Mouse (Mus musculus): ENCODE measurements around the gene Emg1. TPM values are rescaled to one million over a fixed set of nuclear protein-coding genes. Genes with fewer than 3 reads are reported as not detected.

Emg1 gene
- 102 TPM for polyA plus RNA-seq (2014; fragmentation: Illumina TruSeq; extraction: RNeasy Lipid Tissue Mini Kit (QIAGEN cat#74804); ENCODE audit: insufficient read depth, low read depth, low replicate concordance)

GRCm38 (mm10) chr6:124711824-124712782 is at the start of gene Emg1, which contains the start of gene Phb2:
TSS of gene Emg1 (minus strand) at chr6:124712178.
TSS of gene Phb2 (plus strand) at chr6:124712336.

GRCm38 (mm10) chr6:124755831-124756595 is 44.0 kb upstream of the Emg1 start, which contains the start of the genes Gm45234 and Atn1:
TSS of gene Gm45234 (minus strand) at chr6:124756021.
TSS of gene Atn1 (minus strand) at chr6:124756524.

GRCm38 (mm10) chr6:124740888-124741761 is 29.1 kb upstream of the Emg1 start, which contains the start of gene Grcc10:
TSS of gene Grcc10 (minus strand) at chr6:124741374.

GRCm38 (mm10) chr6:124738511-124739023 is 26.6 kb upstream of the Emg1 start, which contains the start of gene Ptpn6:
TSS of gene Ptpn6 (minus strand) at chr6:124738714.

GRCm38 (mm10) chr6:124662477-124663423 is 49.2 kb downstream of the Emg1 start, which contains the start of gene Lpcat3:
TSS of gene Lpcat3 (plus strand) at chr6:124663027.

Other genes with a start within 250 kb of the Emg1 start
- 2.1 TPM for gene Clstn3, start 247.4 kb downstream of the Emg1 start, polyA plus RNA-seq (2014; fragmentation: Illumina TruSeq; extraction: RNeasy Lipid Tissue Mini Kit (QIAGEN cat#74804); ENCODE audit: insufficient read depth, low read depth, low replicate concordance)
- gene C1rl, start 219.1 kb downstream of the Emg1 start, polyA plus RNA-seq (2014; fragmentation: Illumina TruSeq; extraction: RNeasy Lipid Tissue Mini Kit (QIAGEN cat#74804); ENCODE audit: insufficient read depth, low read depth, low replicate concordance) = 3.7 TPM
- 40.1 TPM for gene C1ra, start 199.8 kb downstream of the Emg1 start, polyA plus RNA-seq (2014; fragmentation: Illumina TruSeq; extraction: RNeasy Lipid Tissue Mini Kit (QIAGEN cat#74804); ENCODE audit: insufficient read depth, low read depth, low replicate concordance)
- 74.9 TPM for gene C1s1, start 169.8 kb downstream of the Emg1 start, polyA plus RNA-seq (2014; fragmentation: Illumina TruSeq; extraction: RNeasy Lipid Tissue Mini Kit (QIAGEN cat#74804); ENCODE audit: insufficient read depth, low read depth, low replicate concordance)
- not detected for gene C1rb, start 141.9 kb downstream of the Emg1 start, polyA plus RNA-seq (2014; fragmentation: Illumina TruSeq; extraction: RNeasy Lipid Tissue Mini Kit (QIAGEN cat#74804); ENCODE audit: insufficient read depth, low read depth, low replicate concordance)
- gene C1s2, start 76.1 kb downstream of the Emg1 start, polyA plus RNA-seq (2014; fragmentation: Illumina TruSeq; extraction: RNeasy Lipid Tissue Mini Kit (QIAGEN cat#74804); ENCODE audit: insufficient read depth, low read depth, low replicate concordance) = not detected
- 29.1 TPM for gene Lpcat3, start 49.2 kb downstream of the Emg1 start, polyA plus RNA-seq (2014; fragmentation: Illumina TruSeq; extraction: RNeasy Lipid Tissue Mini Kit (QIAGEN cat#74804); ENCODE audit: insufficient read depth, low read depth, low replicate concordance)
- gene Phb2, start 158 bp upstream of the Emg1 start, polyA plus RNA-seq (2014; fragmentation: Illumina TruSeq; extraction: RNeasy Lipid Tissue Mini Kit (QIAGEN cat#74804); ENCODE audit: insufficient read depth, low read depth, low replicate concordance) = 92.0 TPM
- 42.2 TPM for gene Ptpn6, start 26.5 kb upstream of the Emg1 start, polyA plus RNA-seq (2014; fragmentation: Illumina TruSeq; extraction: RNeasy Lipid Tissue Mini Kit (QIAGEN cat#74804); ENCODE audit: insufficient read depth, low read depth, low replicate concordance)
- 242 TPM for gene Grcc10, start 29.2 kb upstream of the Emg1 start, polyA plus RNA-seq (2014; fragmentation: Illumina TruSeq; extraction: RNeasy Lipid Tissue Mini Kit (QIAGEN cat#74804); ENCODE audit: insufficient read depth, low read depth, low replicate concordance)
- gene Gm45234, start 43.8 kb upstream of the Emg1 start, polyA plus RNA-seq (2014; fragmentation: Illumina TruSeq; extraction: RNeasy Lipid Tissue Mini Kit (QIAGEN cat#74804); ENCODE audit: insufficient read depth, low read depth, low replicate concordance) = not detected
- 13.2 TPM for gene Atn1, start 44.3 kb upstream of the Emg1 start, polyA plus RNA-seq (2014; fragmentation: Illumina TruSeq; extraction: RNeasy Lipid Tissue Mini Kit (QIAGEN cat#74804); ENCODE audit: insufficient read depth, low read depth, low replicate concordance)
- gene Eno2, start 57.5 kb upstream of the Emg1 start, polyA plus RNA-seq (2014; fragmentation: Illumina TruSeq; extraction: RNeasy Lipid Tissue Mini Kit (QIAGEN cat#74804); ENCODE audit: insufficient read depth, low read depth, low replicate concordance) = 1.5 TPM
- 33.3 TPM for gene Lrrc23, start 67.5 kb upstream of the Emg1 start, polyA plus RNA-seq (2014; fragmentation: Illumina TruSeq; extraction: RNeasy Lipid Tissue Mini Kit (QIAGEN cat#74804); ENCODE audit: insufficient read depth, low read depth, low replicate concordance)
- gene Spsb2, start 96.5 kb upstream of the Emg1 start, polyA plus RNA-seq (2014; fragmentation: Illumina TruSeq; extraction: RNeasy Lipid Tissue Mini Kit (QIAGEN cat#74804); ENCODE audit: insufficient read depth, low read depth, low replicate concordance) = 15.0 TPM
- 125 TPM for gene Tpi1, start 102.1 kb upstream of the Emg1 start, polyA plus RNA-seq (2014; fragmentation: Illumina TruSeq; extraction: RNeasy Lipid Tissue Mini Kit (QIAGEN cat#74804); ENCODE audit: insufficient read depth, low read depth, low replicate concordance)
- gene Usp5, start 117.3 kb upstream of the Emg1 start, polyA plus RNA-seq (2014; fragmentation: Illumina TruSeq; extraction: RNeasy Lipid Tissue Mini Kit (QIAGEN cat#74804); ENCODE audit: insufficient read depth, low read depth, low replicate concordance) = 35.8 TPM
- 2.7 TPM for gene Cdca3, start 117.4 kb upstream of the Emg1 start, polyA plus RNA-seq (2014; fragmentation: Illumina TruSeq; extraction: RNeasy Lipid Tissue Mini Kit (QIAGEN cat#74804); ENCODE audit: insufficient read depth, low read depth, low replicate concordance)
- gene Gnb3, start 128.1 kb upstream of the Emg1 start, polyA plus RNA-seq (2014; fragmentation: Illumina TruSeq; extraction: RNeasy Lipid Tissue Mini Kit (QIAGEN cat#74804); ENCODE audit: insufficient read depth, low read depth, low replicate concordance) = not detected
- 16.9 TPM for gene P3h3, start 145.6 kb upstream of the Emg1 start, polyA plus RNA-seq (2014; fragmentation: Illumina TruSeq; extraction: RNeasy Lipid Tissue Mini Kit (QIAGEN cat#74804); ENCODE audit: insufficient read depth, low read depth, low replicate concordance)
- 0.08 TPM for gene Gpr162, start 151.8 kb upstream of the Emg1 start, polyA plus RNA-seq (2014; fragmentation: Illumina TruSeq; extraction: RNeasy Lipid Tissue Mini Kit (QIAGEN cat#74804); ENCODE audit: insufficient read depth, low read depth, low replicate concordance)
- gene Cd4, start 176.0 kb upstream of the Emg1 start, polyA plus RNA-seq (2014; fragmentation: Illumina TruSeq; extraction: RNeasy Lipid Tissue Mini Kit (QIAGEN cat#74804); ENCODE audit: insufficient read depth, low read depth, low replicate concordance) = 2.3 TPM
- 1.4 TPM for gene Lag3, start 199.5 kb upstream of the Emg1 start, polyA plus RNA-seq (2014; fragmentation: Illumina TruSeq; extraction: RNeasy Lipid Tissue Mini Kit (QIAGEN cat#74804); ENCODE audit: insufficient read depth, low read depth, low replicate concordance)
- 863 TPM for gene Ptms, start 207.9 kb upstream of the Emg1 start, polyA plus RNA-seq (2014; fragmentation: Illumina TruSeq; extraction: RNeasy Lipid Tissue Mini Kit (QIAGEN cat#74804); ENCODE audit: insufficient read depth, low read depth, low replicate concordance)
- gene Mlf2, start 219.2 kb upstream of the Emg1 start, polyA plus RNA-seq (2014; fragmentation: Illumina TruSeq; extraction: RNeasy Lipid Tissue Mini Kit (QIAGEN cat#74804); ENCODE audit: insufficient read depth, low read depth, low replicate concordance) = 166 TPM

Data from lung, adult 10 weeks (tissue).